Mouse (Mus musculus) bone marrow, adult 2 months (tissue): ENCODE data around the gene Etv1.

Experiments
- CTCF ChIP-seq: fragments of 200-500 bp; IDR thresholded peaks from 2 replicates; pipeline ENCODE4 v1.5.1; 2011; ENCODE audit warnings: low read length, control low read depth; ENCODE audit not compliant: control insufficient read depth, insufficient read depth
- POLR2A ChIP-seq: fragments of 200-500 bp; IDR thresholded peaks from 2 replicates; pipeline ENCODE4 v1.6.1; 2011; ENCODE audit warnings: low read depth, mild to moderate bottlenecking, control low read depth, low read length, borderline replicate concordance; ENCODE audit not compliant: control insufficient read depth

DNA sequence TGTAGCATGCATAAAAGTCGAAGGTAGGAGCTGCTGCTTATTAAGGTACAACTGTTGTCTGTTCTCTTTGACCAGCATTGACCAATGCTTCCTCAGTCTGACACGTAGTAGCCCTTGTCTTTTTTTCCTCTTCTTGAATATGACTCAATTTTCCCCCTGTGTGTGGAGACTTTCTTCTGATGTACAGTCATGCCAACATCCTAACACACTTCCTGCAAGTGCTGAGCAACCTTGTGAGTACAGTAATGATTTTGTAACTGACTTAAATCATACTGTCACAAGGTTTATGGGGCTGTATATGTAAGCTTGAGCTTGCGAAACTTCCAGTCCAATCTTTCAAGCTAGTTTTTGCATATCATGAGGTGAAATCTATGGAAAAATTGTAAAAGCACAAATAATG is 125.3 kb downstream of the Etv1 start:
- no peak for TF ChIP-seq CTCF
- TF ChIP-seq POLR2A, result no peak
